Mouse (Mus musculus): ENCODE data around the gene Ap1m2. TPM values are rescaled to one million over a fixed set of nuclear protein-coding genes. Genes with fewer than 3 reads are reported as not detected.
"Not testable (repeated sequence)": the region's sequence is repeated elsewhere in the genome, so short reads cannot be mapped to it uniquely, and the experiment has no call there.

Ap1m2 gene
- total and polyA plus RNA-seq, 3 experiments, result 1.0 TPM; not detected in 2

GRCm38 (mm10) chr9:21274336-21274735 lies 37.8 kb downstream of the Ap1m2 start:
- Histone ChIP-seq H3K4me1 (ENCODE audit: control insufficient read depth, insufficient read depth, low read length) (peaks cover 2% of the 10 kb centered on the region; the same call in 1 of the 2 replicates), H3K27ac (no peak overlapping the region; the same call in 1 of the 2 replicates), H3K9ac (ENCODE audit: low read depth, low read length) (no peak overlapping the region), H3K27me3 (ENCODE audit: control insufficient read depth, insufficient read depth, low read length) (no peaks in the 10 kb centered on the region), H3K36me3 (ENCODE audit: control insufficient read depth, insufficient read depth, low read length) (no peaks in the 10 kb centered on the region; the same call in 1 of the 2 replicates), H3K4me3 (no peak overlapping the region), H3K79me2 (replicated peaks; ENCODE audit: control insufficient read depth, insufficient read depth, low read length) (no peaks in the 10 kb centered on the region; the same call in 1 of the 2 replicates)
- 40% methylated on average over 3 of the region's 3 CpGs for WGBS
- TF ChIP-seq CTCF (IDR thresholded peaks at IDR 0.05) (no peak), POLR2A (IDR thresholded peaks at IDR 0.05; ENCODE audit: insufficient read depth, low read depth, low read length) (no peak)
- intact Hi-C loops (cut with DNase I), result no loop called here
- no peak for DNase-seq

GRCm38 (mm10) chr9:21273520-21274228 lies 38.5 kb downstream of the Ap1m2 start:
- 60% methylated on average over 7 of the region's 7 CpGs for WGBS
- DNase-seq, result no peak
- Histone ChIP-seq H3K9ac (ENCODE audit: low read depth, low read length) (no peak overlapping the region), H3K4me1 (ENCODE audit: control insufficient read depth, insufficient read depth, low read length) (peaks cover 2% of the 10 kb centered on the region; the same call in 1 of the 2 replicates), H3K27me3 (ENCODE audit: control insufficient read depth, insufficient read depth, low read length) (no peaks in the 10 kb centered on the region), H3K36me3 (ENCODE audit: control insufficient read depth, insufficient read depth, low read length) (no peaks in the 10 kb centered on the region; the same call in 1 of the 2 replicates), H3K4me3 (no peak overlapping the region), H3K79me2 (replicated peaks; ENCODE audit: control insufficient read depth, insufficient read depth, low read length) (no peaks in the 10 kb centered on the region; the same call in 1 of the 2 replicates), H3K27ac (no peak overlapping the region; the same call in 1 of the 2 replicates)
- intact Hi-C loops (cut with DNase I), result no loop called here
- TF ChIP-seq EP300 (IDR thresholded peaks at IDR 0.05; ENCODE audit: insufficient read depth, low read depth, low read length) (no peak), CTCF (IDR thresholded peaks at IDR 0.05) (no peak), POLR2A (IDR thresholded peaks at IDR 0.05; ENCODE audit: insufficient read depth, low read depth, low read length) (no peak)

- intact Hi-C loops (cut with DNase I), result no loop called here
- no peaks in the 10 kb centered on the region; the same call in 1 of the 2 replicates for H3K79me2 ChIP-seq (replicated peaks; ENCODE audit: control insufficient read depth, insufficient read depth, low read length)
- no peak for DNase-seq
- H3K9ac ChIP-seq (ENCODE audit: low read depth, low read length), result no peak overlapping the region
- H3K27me3 ChIP-seq (ENCODE audit: control insufficient read depth, insufficient read depth, low read length), result no peaks in the 10 kb centered on the region
- H3K36me3 ChIP-seq (ENCODE audit: control insufficient read depth, insufficient read depth, low read length), result no peaks in the 10 kb centered on the region; the same call in 1 of the 2 replicates
- WGBS, result 78% methylated on average over 8 of the region's 8 CpGs
- H3K27ac ChIP-seq, result no peak overlapping the region
- TF ChIP-seq EP300 (IDR thresholded peaks at IDR 0.05; ENCODE audit: insufficient read depth, low read depth, low read length) (no peak), CTCF (IDR thresholded peaks at IDR 0.05) (no peak), POLR2A (IDR thresholded peaks at IDR 0.05; ENCODE audit: insufficient read depth, low read depth, low read length) (no peak)
- peaks cover 2% of the 10 kb centered on the region; the same call in 1 of the 2 replicates for H3K4me1 ChIP-seq (ENCODE audit: control insufficient read depth, insufficient read depth, low read length)
- no peak overlapping the region for H3K4me3 ChIP-seq
Measured at GRCm38 (mm10) chr9:21273094-21273493, 39.0 kb downstream of the Ap1m2 start.

- peaks cover 2% of the 10 kb centered on the region; the same call in 1 of the 2 replicates for H3K4me1 ChIP-seq (ENCODE audit: control insufficient read depth, insufficient read depth, low read length)
- H3K27me3 ChIP-seq (ENCODE audit: control insufficient read depth, insufficient read depth, low read length), result no peaks in the 10 kb centered on the region
- no peak overlapping the region for H3K27ac ChIP-seq
- 90% methylated on average over 9 of the region's 9 CpGs for WGBS
- TF ChIP-seq EP300 (IDR thresholded peaks at IDR 0.05; ENCODE audit: insufficient read depth, low read depth, low read length), result no peak
- TF ChIP-seq POLR2A (IDR thresholded peaks at IDR 0.05; ENCODE audit: insufficient read depth, low read depth, low read length), result no peak
- no peak for TF ChIP-seq CTCF (IDR thresholded peaks at IDR 0.05)
- H3K4me3 ChIP-seq, result no peak overlapping the region
- no peak overlapping the region for H3K9ac ChIP-seq (ENCODE audit: low read depth, low read length)
- H3K36me3 ChIP-seq (ENCODE audit: control insufficient read depth, insufficient read depth, low read length), result no peaks in the 10 kb centered on the region; the same call in 1 of the 2 replicates
- intact Hi-C loops (cut with DNase I), result no loop called here
- no peak for DNase-seq
- no peaks in the 10 kb centered on the region; the same call in 1 of the 2 replicates for H3K79me2 ChIP-seq (replicated peaks; ENCODE audit: control insufficient read depth, insufficient read depth, low read length)
Measured at GRCm38 (mm10) chr9:21272391-21272790, 39.7 kb downstream of the Ap1m2 start.

GRCm38 (mm10) chr9:21269590-21269989 lies 42.5 kb downstream of the Ap1m2 start:
- intact Hi-C loops (cut with DNase I); H3K27me3 ChIP-seq (ENCODE audit: control insufficient read depth, insufficient read depth, low read length); H3K9ac ChIP-seq (ENCODE audit: low read depth, low read length); H3K79me2 ChIP-seq (replicated peaks; ENCODE audit: control insufficient read depth, insufficient read depth, low read length); DNase-seq; H3K4me3 ChIP-seq; H3K4me1 ChIP-seq (ENCODE audit: control insufficient read depth, insufficient read depth, low read length); H3K27ac ChIP-seq; H3K36me3 ChIP-seq (ENCODE audit: control insufficient read depth, insufficient read depth, low read length): not testable (repeated sequence)
- 81% methylated on average over 5 of the region's 5 CpGs for WGBS

- Histone ChIP-seq H3K4me3 (no peak overlapping the region), H3K27ac (no peak overlapping the region), H3K36me3 (ENCODE audit: control insufficient read depth, insufficient read depth, low read length) (no peaks in the 10 kb centered on the region; the same call in 1 of the 2 replicates), H3K27me3 (ENCODE audit: control insufficient read depth, insufficient read depth, low read length) (no peaks in the 10 kb centered on the region), H3K9ac (ENCODE audit: low read depth, low read length) (no peak overlapping the region), H3K4me1 (ENCODE audit: control insufficient read depth, insufficient read depth, low read length) (peaks cover 3% of the 10 kb centered on the region; the same call in 1 of the 2 replicates), H3K79me2 (replicated peaks; ENCODE audit: control insufficient read depth, insufficient read depth, low read length) (no peaks in the 10 kb centered on the region; the same call in 1 of the 2 replicates)
- intact Hi-C loops (cut with DNase I), result no loop called here
- 92% methylated on average over 16 of the region's 16 CpGs for WGBS
- TF ChIP-seq CTCF (IDR thresholded peaks at IDR 0.05) (no peak), EP300 (IDR thresholded peaks at IDR 0.05; ENCODE audit: insufficient read depth, low read depth, low read length) (no peak), POLR2A (IDR thresholded peaks at IDR 0.05; ENCODE audit: insufficient read depth, low read depth, low read length) (no peak)
- DNase-seq, result no peak
Measured at GRCm38 (mm10) chr9:21268305-21268704, 43.8 kb downstream of the Ap1m2 start.

Measured in heart, adult 2 months (tissue).